Mouse (Mus musculus): ENCODE measurements around the gene Ybx3.

DNA sequence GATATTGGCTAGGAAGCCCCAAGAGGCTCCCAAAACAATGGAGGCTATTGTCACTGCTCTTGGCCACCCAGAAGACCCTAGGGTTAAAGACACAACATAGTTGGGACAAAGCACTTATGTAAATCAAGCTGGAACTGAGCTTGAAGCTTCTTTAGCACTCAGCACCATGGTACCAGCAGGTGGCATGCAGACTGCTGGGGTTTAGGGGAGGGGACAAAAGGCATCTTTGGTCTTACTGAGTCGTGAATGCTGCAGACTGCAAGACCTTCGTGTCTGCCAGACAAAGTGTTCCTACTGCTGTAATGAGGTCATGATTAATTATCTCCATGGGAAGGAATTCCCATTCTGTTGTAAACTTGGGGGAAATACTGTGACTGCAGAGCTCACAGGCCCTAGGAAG is 17.6 kb upstream of the Ybx3 start:
- TF ChIP-seq CTCF (IDR thresholded peaks at IDR 0.05; ENCODE audit: low read depth, low read length), result no peak
- no peak for TF ChIP-seq POLR2A (IDR thresholded peaks at IDR 0.05; ENCODE audit: extremely low read depth, insufficient read depth, low read length)

All from liver, adult 2 months (tissue).